Mouse (Mus musculus) CH12F3 (cell line): Measurements from ENCODE around the gene Lamc1.

ENCODE experiments used
- in situ Hi-C: fragments of 300-500 bp; cut with MboI; formaldehyde crosslinking; loops from 2 replicates; pipeline ENCODE4 v1.14.3; 2020; ENCODE audit warnings: low sequenced_read_pairs

Lamc1 gene

DNA sequence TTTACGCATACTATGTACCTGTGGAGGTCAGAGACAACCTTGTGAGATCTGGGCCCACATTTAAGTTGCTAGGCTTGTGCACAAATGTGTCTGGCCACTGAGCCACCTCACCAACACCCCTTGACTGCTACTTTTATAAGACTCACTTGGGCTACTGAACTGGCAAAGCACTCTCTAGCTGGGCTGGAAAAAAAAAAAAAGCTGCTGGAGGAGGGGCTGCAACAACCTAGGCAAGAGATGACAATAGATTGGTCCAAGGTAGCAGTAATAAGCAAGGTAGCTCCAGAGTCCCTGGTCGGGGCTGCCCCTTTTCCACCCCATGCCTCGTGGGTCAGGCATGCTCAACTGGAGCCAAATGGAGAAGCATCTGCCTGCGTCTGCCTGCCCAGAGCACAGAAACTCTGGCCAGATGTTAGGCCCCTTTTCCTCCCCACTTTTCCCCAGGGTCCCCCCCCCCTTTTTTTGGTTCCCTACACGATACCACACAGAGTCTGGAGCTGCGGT lies 63.7 kb downstream of the Lamc1 start:
- in situ Hi-C loops = no loop called here

DNA sequence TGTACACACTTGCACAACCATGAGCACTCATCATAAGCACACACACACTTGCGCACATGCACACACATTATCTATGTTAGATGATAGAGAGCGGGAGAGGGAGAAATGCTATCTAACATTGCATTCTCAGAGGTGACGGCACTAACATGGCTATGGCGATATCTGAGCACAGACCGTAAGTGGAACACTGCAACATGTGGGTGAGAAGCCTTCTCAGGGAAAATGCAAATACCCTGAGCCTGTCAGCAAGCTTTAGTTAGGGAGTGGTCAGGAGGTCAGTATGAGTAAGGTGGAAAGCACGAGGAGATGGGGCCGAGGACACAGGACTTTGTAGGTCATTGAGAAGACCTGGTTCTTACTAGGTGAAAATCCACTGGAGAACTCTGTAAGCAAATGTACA lies 64.3 kb downstream of the Lamc1 start:
- in situ Hi-C loops = no loop called here

DNA sequence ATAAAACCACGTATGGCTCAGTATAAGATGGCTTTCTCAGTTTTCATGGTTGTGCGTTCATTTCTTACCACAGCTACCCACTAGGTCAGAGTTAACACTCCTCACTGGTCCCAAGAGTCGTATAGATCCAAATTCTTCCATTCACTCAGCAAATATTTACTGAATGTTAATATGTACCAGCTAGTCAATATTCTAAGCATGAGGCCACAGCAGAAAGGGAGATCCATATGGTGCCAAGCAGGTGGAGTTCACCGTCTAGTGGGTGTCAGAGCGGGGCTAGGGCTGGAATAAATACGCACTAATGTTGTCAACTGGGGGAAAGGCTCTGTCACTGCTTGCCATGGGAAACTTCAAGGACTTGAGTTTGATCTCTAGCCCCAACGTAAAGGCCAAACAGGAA lies 64.9 kb downstream of the Lamc1 start:
- in situ Hi-C loops = no loop called here

DNA sequence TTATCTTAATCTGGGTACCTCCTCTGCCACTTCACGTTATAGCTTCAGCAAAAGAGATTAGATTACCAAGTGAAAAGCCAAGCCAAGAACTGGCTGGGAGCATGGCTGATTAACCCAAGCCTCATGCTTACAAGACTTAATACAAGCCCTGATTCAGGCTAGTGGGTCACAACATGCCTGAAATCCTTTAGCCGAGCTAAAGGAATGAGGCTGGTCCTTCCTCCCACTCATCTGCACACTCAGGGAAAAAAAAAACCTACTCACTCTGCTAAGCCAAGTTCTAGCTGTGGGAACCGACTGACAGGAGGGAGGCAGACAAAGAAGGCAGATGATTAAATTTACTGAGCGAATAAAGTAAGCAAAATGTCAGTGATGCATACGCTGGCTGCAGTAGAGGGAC lies 65.7 kb downstream of the Lamc1 start:
- in situ Hi-C loops = no loop called here

DNA sequence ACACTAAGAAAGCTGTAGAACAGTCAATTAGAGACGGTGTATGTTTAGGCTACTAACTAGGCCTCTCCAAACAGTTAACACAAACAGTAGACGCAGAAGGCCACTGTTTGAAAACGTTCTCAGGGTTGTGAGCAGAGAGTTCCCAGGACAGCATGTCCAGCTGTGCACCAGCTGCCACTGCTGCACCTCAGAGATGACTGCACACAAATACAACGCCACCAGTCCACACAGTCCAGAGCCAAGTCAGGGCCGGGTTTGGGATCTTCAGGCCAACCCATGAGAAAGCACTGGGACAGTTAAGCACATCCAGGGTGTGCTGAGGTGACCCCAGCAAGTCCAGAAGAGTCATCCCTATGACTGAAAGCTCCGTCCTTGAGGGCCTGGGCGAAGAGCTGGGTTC lies 67.0 kb downstream of the Lamc1 start:
- in situ Hi-C loops = no loop called here

DNA sequence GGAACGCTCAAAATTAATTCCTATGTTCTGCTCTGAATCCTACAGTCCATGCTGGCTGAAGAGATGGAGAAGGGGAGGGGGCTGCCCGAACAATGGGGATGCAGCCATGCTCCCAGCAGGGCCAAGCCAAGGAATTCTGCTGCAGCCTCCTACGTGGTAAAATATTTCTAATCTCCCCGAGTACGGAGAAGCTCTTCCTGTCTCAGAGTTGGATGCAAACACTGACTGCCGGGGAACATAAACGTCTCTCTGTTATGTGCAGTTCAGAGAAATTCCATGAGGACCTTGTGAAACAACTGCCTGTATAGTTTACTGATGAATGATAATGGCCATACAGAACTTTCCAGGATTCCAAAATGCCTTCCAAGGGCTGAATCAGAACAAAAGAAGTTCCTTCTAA lies 67.5 kb downstream of the Lamc1 start:
- in situ Hi-C loops = no loop called here

DNA sequence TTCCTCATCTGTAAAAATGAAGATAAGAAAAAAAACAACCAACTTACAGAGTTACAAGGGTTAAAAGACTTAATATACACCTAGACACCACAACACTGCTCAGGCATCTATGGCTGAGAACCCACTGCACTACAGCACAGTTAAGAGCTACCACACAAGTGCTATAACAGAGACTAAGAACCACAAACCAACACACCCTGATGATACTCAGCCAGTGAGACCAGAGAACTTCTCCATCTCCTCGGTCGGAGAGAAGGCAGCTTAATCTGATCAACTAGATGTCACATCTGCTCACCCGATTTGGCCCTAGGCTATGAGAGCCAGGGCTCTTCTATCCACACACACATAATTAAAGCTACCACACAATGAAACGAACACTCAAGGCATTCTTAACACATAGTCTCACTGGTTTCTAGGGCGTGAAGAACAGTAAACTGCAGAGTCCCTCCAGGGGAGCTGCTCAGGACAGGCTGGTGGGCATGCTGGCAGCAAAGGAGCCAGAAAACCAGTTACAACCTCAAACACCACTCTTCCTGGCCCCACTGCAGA lies 72.8 kb downstream of the Lamc1 start:
- in situ Hi-C loops = no loop called here

DNA sequence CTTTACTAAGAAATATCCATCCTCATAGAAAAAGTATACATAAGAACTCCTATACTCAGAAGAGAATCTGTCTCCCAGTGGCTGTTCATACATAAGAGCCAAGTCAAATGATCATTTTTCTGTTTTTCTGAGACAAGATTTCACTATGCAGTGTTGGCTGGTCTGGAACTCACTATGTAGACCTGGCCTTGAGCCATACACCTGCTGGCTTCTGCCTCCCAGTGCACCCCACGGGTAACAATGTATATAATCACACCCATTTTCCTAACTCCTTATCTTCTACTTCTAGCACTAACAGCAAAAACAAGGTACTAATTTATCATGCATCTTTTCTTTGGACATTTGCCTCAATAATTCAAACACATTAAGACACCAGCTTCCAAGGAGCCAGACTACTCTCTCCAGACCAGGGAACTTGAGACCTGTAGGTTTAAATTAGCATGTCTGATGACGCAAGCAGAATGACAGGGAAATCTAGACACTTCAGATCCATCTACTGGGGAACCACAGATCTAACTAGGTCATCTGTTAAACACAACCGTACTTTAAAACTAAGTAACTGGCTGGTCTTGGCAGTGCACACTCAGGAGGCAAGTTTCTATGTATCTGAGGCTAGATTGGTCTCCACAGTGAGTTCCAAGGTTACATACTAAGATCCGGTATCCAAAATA lies 79.9 kb downstream of the Lamc1 start:
- in situ Hi-C loops = no loop called here

DNA sequence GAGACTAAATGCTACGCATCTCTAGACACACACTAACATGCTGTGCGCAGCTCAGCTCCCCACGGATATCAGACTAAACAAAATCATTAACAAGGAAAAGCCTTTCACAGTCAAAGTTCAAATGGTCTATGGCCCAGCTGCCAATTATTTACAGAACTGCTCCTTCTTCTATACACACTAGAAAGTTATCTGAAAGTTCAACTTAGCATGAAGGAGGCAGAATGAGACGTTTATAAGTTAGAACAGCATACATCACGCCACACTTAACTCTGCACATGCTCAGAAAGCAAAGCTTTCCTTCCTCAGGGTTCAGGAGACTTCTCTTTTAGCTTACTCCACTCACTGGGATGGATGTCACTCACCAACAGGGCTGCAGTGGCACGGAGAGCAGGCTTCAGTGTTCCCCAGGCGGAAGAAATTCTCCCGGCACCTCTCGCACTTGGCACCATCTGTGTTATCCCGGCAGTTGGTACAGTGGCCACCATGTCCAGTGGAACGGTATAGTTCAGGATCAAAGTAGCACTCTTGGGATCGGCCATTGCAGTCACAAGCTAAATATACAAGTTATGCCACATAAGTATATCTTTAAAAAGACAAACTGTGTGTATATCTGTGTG lies 80.9 kb downstream of the Lamc1 start:
- in situ Hi-C loops = no loop called here

DNA sequence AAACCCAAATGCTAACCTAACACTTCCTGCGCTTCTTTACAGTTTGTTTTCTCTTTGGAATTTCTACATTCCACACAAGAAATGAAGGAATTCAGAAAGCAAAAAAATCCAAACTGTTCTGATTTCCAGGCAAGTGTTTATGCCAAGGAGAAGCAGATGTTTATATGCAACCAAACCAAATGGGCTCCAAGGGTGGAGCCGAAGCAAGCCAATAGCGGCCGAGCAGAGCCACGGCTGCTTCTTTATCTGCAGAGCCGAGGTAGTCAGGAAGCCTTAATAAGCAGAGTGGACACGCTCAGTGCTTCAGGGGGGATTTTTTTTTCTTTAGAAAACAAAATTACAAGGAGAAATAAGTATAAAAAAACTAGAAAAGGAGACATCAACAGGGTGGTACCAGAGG lies 91.2 kb downstream of the Lamc1 start:
- in situ Hi-C loops = no loop called here

DNA sequence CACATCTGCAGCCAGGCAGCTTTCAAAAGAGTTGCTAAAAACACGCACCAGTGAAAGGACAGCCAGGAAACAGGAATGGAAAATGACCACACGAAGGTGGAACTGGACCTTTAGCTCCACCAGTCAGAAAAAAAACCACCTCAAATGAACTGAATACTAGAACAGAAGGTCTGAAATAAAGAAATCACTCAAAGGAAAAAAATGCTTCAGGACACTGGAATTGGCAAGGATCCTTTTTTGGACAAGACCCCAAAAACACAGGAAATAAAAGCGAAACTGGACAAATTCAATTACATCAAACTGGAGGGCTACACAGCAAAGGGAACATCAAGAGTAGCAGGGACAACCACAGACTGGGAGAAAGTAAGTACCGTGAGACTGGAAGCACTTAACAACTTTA lies 97.0 kb downstream of the Lamc1 start:
- in situ Hi-C loops = no loop called here

DNA sequence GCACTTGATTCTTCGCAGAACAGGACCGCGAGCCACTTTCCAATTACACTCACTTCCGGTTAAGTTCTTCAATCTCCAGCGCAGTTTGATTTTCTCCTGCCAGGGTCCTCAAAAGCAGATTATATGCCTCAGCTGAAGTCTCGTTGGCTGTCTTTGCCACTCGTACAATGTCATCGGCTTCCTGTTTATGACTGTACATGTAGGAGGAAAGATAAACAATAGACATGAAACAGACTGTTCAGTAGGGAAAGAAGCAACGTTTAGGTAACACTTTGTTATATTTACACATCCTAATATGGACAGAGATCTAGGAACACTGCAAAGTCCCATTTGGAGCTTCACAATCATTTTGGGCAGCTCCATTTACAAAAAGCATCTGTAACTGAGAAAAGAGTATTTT lies 100.9 kb downstream of the Lamc1 start:
- in situ Hi-C loops = no loop called here

DNA sequence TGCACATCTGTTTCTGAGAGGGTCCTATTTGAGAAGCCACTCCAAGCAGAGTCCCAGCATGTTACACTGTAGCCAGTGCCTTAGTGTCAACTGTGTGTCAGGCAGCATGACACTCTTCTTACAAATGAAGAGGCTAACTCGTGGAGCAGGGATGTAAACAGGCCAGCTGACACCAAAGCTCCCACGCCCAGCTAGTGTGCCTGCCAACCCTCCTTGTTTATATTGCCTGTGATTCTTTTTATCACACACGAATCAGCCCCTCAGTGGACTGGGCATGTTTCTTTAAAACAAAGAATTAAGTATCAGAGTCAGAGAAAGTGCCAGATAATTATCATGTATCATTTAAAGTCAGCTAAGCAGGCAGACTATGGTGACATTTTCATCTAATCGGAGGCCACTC lies 104.7 kb downstream of the Lamc1 start:
- in situ Hi-C loops = no loop called here

DNA sequence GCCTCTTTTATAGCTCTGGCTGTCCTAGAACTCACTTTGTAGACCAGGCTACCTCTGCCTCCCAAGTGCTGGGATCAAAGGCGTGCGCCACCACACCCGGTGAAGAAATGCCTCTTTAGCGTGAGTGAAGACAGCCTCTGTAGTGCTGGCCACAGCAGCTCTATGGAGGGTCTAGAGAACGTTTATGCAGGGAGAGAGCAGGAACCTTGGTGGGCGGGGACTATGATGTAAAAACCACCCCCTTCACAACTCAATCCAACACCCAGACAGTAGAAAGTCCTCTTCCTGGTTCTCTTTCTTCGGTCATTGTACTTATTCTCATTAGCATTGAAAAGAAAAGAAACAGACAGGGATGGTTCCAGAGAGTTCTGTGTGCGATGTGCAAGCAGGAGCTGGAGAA lies 105.5 kb downstream of the Lamc1 start:
- in situ Hi-C loops = no loop called here

DNA sequence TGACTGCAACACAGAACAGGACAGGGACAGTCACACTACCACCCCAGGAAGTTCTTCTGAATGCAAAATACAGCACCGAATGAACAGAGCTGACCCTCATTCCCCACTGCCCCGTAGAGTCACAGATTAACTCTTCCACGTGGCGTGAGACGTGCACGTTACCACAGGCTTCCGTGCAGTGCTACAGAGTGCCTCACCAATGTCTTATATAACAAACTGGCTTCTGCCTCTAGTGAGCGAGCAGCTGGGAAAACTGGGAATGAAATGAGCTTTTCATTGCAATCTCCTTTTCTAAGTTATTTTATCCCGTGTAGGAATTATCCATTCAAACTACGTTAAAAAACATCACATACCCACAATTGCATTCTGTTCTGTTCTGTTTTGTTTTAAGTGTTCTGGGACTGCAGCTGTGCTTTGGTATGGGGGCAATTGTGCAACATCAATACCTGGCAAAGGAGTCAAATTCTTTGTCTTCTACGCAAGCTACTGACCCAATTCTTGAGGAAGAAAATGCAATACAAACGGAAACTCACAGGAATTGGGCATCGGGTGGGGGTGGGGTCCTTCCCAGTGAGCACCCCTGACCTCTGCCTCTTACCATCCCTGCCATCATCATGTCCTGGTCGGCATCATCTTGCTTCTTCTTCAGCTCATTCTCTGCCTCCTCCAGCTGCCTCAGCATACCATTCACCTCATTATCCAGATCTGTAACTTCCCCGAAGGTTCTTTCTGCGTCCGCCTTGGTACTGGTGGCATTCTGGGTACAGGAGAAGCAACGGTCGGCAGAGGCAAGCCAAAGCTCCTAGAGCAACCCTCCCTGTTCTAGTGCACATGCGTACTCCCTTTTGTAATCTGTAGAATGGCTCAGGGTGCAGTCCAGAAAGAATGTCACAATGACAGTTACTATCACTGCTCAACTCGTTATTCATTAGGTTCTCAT lies 106.5 kb downstream of the Lamc1 start:
- in situ Hi-C loops = no loop called here

DNA sequence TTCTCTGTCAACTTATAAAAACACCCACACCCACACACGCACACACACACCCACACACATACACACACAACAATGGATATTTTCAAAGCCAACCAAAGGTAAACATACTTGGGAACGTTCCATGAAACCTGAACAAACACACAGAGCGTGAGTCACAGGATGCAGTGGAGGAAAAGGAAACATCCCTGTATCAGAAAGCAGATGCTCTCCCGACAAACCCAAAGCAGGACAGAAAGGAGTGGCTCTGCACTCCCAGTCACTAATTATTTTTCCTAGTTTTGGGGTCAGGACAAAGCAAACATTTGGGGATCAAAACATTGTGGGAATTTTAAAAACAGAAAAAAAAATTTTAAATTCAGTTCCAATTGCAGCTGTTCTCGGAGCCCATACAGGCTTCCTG lies 108.3 kb downstream of the Lamc1 start:
- in situ Hi-C loops = no loop called here

DNA sequence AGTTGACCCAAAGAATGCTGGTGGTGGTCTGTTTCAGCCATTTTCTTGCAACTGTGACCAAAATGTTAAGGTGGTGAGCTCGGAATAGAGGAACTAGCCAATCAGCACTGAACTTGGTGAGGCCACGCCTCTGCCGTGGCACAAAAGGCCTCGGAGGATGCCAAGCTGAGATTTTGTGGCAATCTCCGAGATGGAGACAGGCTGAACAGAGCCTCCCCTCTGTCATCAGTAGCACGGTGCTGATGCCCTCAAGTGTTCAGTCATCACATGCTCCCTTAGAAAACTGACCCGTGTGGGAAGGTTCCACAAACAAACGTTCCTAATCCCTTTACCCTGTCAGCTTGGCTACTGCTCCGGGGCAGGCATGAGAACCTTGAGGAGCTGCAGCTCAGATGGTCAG lies 113.2 kb downstream of the Lamc1 start:
- in situ Hi-C loops = no loop called here

DNA sequence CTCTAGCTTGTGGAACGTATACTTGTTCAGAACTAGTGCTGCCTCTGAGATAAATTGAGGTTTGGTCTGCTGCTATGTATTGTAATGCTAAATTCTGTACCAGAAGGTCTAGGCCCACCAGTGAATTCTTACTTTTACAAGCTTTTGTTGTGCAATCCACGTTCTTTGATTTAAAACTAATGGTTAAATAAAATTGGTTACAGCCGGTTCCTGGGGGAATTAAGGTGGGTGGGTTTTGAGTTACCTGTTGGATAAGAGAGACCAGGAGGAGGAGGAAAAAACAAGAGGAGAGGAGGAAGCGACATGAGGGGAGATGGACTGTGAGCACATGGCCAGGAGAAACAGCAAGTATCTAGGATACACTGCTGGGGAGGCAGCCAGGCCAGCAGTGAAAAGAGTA lies 116.1 kb downstream of the Lamc1 start:
- in situ Hi-C loops = no loop called here

DNA sequence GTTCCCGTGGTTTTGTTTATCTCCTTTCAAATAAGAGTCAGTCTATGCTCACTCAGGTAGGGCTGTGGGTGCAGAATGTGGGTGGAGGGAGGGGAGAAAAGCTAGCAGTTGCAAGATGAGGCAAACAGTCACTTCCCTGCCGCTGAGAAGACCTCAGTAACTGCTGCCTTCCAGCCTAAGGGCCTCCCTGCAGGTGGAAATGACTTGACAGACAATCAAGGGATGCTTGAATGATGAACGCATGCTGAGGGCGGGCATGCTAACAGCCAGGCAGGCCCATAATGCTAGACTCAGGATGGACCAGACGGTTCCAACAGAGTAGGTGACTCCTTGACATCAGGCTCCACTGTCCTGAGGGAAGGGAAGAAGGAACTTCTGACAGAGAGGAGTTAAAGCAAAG lies 116.9 kb downstream of the Lamc1 start:
- in situ Hi-C loops = no loop called here

DNA sequence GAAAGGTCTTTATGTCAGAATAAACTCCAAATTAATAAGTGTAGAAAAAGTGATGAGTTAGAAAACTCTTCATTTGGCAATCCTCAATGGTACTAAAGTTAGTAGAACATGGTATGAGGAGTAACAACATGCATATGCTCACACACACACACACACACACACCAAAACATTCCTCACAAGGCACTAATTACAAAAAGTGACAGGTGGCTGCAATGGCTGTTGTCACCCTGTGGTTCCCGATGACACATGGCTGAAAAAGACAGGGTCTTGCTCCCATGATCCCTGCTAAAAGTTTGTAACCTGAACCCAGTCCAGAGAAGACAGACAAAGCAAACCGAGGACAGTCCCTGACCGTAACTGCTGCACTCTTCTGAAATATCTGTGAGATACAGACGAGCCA lies 121.6 kb downstream of the Lamc1 start:
- in situ Hi-C loops = no loop called here

DNA sequence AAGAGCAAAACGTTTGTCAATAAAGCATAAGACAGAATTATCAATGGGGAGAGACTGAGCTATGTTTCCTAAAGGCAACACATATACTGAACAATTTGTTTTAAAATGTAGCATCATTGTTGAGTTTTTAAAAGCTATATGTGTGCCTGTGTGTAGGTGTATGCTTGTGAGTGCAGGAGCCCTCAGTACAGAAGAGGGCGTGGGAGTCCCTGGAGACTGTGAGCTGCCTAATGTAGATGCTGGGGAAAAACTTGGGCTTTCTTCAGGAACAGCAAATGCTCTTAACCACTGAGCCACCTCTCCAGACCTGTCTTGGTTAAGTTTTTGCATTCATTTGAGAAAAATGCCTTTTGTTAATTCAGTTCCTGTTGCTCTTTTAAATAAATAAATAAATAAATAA lies 122.4 kb downstream of the Lamc1 start:
- in situ Hi-C loops = no loop called here

DNA sequence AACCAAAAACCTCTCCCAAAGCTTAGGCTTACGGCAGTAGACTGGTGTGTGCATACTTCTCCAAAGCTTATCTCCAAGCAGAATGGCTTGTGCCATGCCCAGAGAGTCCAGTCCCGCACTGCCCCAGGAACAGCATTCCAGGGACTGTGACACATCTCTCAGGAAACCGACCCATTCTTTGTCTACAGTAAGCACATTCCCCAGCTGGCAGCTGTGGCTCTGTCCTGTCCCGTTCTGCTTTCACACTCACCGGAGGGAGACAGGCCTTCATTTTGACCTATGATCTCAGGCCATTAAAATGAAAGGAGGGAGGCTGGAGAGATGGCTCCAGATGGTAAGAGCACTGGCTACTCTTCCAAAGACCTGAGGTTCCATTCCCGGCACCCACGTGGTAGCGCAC lies 130.4 kb downstream of the Lamc1 start:
- in situ Hi-C loops = no loop called here
